7 mouse cellular contexts compared by ENCODE assay signal in genomic region chr6:49214928-49215747, GRCm38 (mm10). TPM values are rescaled to one million over a fixed set of nuclear protein-coding genes. Genes with fewer than 3 reads are reported as not detected.
DNase-seq lines count a peak whose midpoint lies in the region; TF ChIP-seq lines count a peak whose summit lies in the region.

Gene Igf2bp3, minus strand, starts transcription at chr6:49214957.

- peak within 1 kb of the TSS; percentile 53 for H3K4me3 ChIP-seq in liver, adult 2 months (ENCODE audit: insufficient read depth, low read depth, low read length)
- H3K4me3 ChIP-seq in olfactory bulb, adult 2 months (ENCODE audit: insufficient read depth, low read depth, low read length), result peak within 1 kb of the TSS; percentile 32

- under 1% methylated on average over 67 of the region's 68 CpGs for WGBS in liver, adult 2 months
- WGBS in olfactory bulb, adult 2 months, result 2% methylated on average over 61 of the region's 68 CpGs

- TF ChIP-seq POLR2A in liver, adult 2 months (IDR thresholded peaks at IDR 0.05; ENCODE audit: extremely low read depth, insufficient read depth, low read length), result no peak
- TF ChIP-seq POLR2A in olfactory bulb, adult 2 months (IDR thresholded peaks at IDR 0.05; ENCODE audit: insufficient read depth, low read depth, low read length), result no peak

- H3K79me2 ChIP-seq in liver, adult 2 months (ENCODE audit: control insufficient read depth, insufficient read depth, low read length), result no peaks in the 10 kb centered on the region

- H3K27me3 ChIP-seq in liver, adult 2 months (ENCODE audit: control insufficient read depth, insufficient read depth, low read length), result peaks cover 40% of the 10 kb centered on the region

- peak; percentile 93 for DNase-seq in A20 (ENCODE audit: low read depth, low spot score)
- peak; percentile 79 for DNase-seq in CD4-positive, CD25-positive, alpha-beta regulatory T cell, adult 2 months (ENCODE audit: low read depth, low spot score)
- DNase-seq in embryo, embryonic 10.5 days (ENCODE audit: low spot score), result peak; percentile 93
- DNase-seq in heart, postnatal 10 days, result peak; percentile 81 to 86
- DNase-seq in liver, adult 2 months (ENCODE audit: extremely low read depth, low read depth, low spot score), result no peak
- DNase-seq in urinary bladder, postnatal 4 days (ENCODE audit: low spot score in 2 of 2), result peak; percentile 81 to 82

- H3K27ac ChIP-seq in liver, adult 2 months (replicated peaks; ENCODE audit: insufficient read depth, low read depth, low read length), result no peak within 1 kb of the TSS
- no peak within 1 kb of the TSS for H3K27ac ChIP-seq in olfactory bulb, adult 2 months (ENCODE audit: insufficient read depth, low read depth, low read length)

- no peaks in the 10 kb centered on the region for H3K36me3 ChIP-seq in liver, adult 2 months (ENCODE audit: control insufficient read depth, insufficient read depth, low read length)

- H3K4me1 ChIP-seq in liver, adult 2 months (ENCODE audit: control insufficient read depth, insufficient read depth, low read length), result peaks cover 6% of the 10 kb centered on the region
- peaks cover 12% of the 10 kb centered on the region for H3K4me1 ChIP-seq in olfactory bulb, adult 2 months (ENCODE audit: control insufficient read depth, insufficient read depth, low read length)

- intact Hi-C loops in heart, postnatal 10 days (cut with DNase I), result no loop called here

- no peak for TF ChIP-seq CTCF in liver, adult 2 months (IDR thresholded peaks at IDR 0.05; ENCODE audit: low read depth, low read length)
- TF ChIP-seq CTCF in olfactory bulb, adult 2 months (IDR thresholded peaks at IDR 0.05; ENCODE audit: insufficient read depth, low read depth, low read length), result no peak

- H3K9ac ChIP-seq in liver, adult 2 months (ENCODE audit: low read depth, low read length), result peak within 1 kb of the TSS; percentile 71

RNA-seq across cellular contexts. Expression of gene Igf2bp3, which starts in this region (rescaled TPM):
- 1 to 10 TPM; 4.3 to 4.5 TPM for total RNA-seq in heart, postnatal 10 days (2021)
- total RNA-seq in liver, adult 2 months (2014; rRNA removed), result 0.27 and 0.46 TPM in 2 replicates
- 0.05 and 0.21 TPM in 2 replicates for polyA plus RNA-seq in liver, adult 2 months (2012; rRNA removed)
- polyA plus RNA-seq in olfactory bulb, adult 2 months (2012; ENCODE audit: insufficient read depth, insufficient read length, low replicate concordance, missing spikeins), result not detected in 2 replicates
